Mouse (Mus musculus) NIH3T3 (cell line): ENCODE measurements at regions not wholly inside any gene's neighbourhood (a gene's known extent, or its start where the extent isn't known, plus 50 kb on each side); places are given as distances from the start of the nearest gene placed in this dataset.
"Not testable (repeated sequence)": the region's sequence is repeated elsewhere in the genome, so short reads cannot be mapped to it uniquely, and the experiment has no call there.

Source experiments
- DNase-seq: peaks from one replicate; pipeline ENCODE4 v3.0.0-alpha.2; 2012; ENCODE audit warnings: low read depth

- peak; percentile 37 for DNase-seq
Measured at GRCm38 (mm10) chrX:94480748-94481147, 61.2 kb downstream of the Maged1 start.

- DNase-seq, result not testable (repeated sequence)
Measured at GRCm38 (mm10) chrX:94467654-94468053, 74.3 kb downstream of the Maged1 start.
